Mouse (Mus musculus): ENCODE data around the gene Rad54l.

DNA sequence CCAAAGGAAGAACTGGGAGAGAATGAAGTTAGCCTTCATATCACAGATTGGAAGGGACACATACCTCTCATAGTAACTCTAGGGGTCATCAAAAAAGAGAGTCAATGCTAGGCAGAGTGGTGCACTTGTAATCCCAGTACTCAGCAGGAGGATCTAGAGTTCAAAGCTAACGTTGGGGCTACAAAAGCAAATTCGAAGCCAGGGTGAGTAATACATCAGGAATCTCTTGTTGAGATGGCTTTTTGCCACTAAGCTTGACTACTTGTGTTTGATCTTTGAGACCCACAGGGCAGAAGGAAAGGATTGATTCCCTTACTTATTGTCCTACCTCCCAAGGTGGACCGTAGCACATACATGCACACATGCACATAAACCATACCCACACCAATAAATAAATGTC, 74.3 kb downstream of the Rad54l start:
- TF ChIP-seq CTCF (IDR thresholded peaks at IDR 0.05; ENCODE audit: control insufficient read depth, insufficient read depth, low read length) = no peak
- no peak for TF ChIP-seq POLR2A (IDR thresholded peaks at IDR 0.05; ENCODE audit: borderline replicate concordance, control insufficient read depth, low read depth, low read length)
